Mouse (Mus musculus): ENCODE measurements around the gene Tcl1b1.
"Not testable (repeated sequence)": the region's sequence is repeated elsewhere in the genome, so short reads cannot be mapped to it uniquely, and the experiment has no call there.

DNA sequence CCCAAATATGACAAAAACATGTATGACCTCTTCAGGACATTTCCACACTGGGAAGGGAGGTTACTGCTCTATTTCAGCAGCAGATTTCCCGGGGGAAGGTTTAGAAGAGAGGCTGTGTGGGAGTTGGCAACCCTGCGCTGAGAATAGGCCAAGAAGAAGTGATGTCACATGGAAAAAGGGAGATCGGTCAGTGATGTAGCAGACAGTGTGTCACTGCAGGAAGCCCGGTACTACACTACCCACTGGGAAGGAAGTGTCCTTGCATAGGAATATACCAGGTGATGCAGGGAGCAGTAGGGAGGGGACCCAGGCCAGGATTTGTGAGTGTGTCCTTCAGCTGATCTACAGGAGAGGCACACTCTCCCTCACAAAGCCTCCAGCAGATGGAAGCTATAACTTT is 4.2 kb upstream of the Tcl1b1 start:
- TF ChIP-seq CTCF (IDR thresholded peaks at IDR 0.05; ENCODE audit: low read depth); EP300 (optimal IDR thresholded peaks at IDR 0.05): not testable (repeated sequence)

Measured in stomach, postnatal 0 days (tissue).